Mouse (Mus musculus): Measurements from ENCODE around the gene Arhgap23. TPM values are rescaled to one million over a fixed set of nuclear protein-coding genes. Genes with fewer than 3 reads are reported as not detected.
A peak's percentile ranks its signal among the peaks of the same experiment; 100 is the strongest.

The Arhgap23 gene
- polyA plus RNA-seq, 1 experiment from 2014 or later = 3.1 TPM

DNA sequence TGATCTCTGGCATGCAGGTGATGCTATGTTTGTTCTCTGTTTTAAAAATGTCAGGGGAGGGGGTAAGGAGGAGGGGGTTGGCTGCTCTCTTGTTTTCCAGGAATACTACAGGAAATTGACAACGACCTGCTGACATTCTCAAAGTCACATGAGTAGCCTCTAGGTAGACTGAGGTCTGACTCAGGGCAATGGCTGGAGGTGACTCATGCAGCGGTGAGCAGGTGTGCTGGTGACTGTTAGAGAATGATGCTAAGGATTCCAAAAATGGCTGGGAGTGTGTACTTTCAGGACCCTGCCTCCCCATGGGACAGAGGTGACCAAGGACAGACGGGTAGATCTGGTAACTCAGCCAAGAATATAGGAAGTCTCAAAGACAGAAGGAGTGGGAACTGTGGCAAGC, 92.9 kb downstream of the Arhgap23 start:
- 66% methylated on average over 3 of the region's 3 CpGs for WGBS
- ATAC-seq (replicated peaks; ENCODE audit: insufficient number of reproducible peaks, low FRiP score, low TSS enrichment, low read depth) = no peak

DNA sequence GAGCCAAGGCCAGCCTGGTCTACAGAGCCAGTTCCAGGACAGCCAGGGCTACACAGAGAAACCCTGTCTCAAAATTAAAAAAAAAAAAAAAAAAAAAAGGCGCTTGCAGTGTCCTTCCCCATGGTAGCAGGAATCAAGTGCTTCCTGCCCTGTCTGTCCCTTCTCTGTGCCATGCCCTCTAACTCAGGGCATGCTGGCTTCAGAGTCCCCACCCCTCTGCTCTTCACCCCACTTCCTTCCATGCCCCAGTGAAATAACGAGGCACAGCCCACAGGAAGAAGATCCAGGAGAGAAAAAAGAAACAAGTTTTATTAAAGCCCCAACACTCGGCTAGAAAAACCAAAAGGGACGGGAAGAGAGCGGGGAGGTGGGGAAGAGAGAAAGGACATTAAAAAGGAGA, 93.7 kb downstream of the Arhgap23 start:
- no peak for ATAC-seq (replicated peaks; ENCODE audit: insufficient number of reproducible peaks, low FRiP score, low TSS enrichment, low read depth)
- Histone ChIP-seq H3K9ac (replicated peaks; ENCODE audit: low read length) (no peak overlapping the region), H3K27ac (replicated peaks; ENCODE audit: low read depth, low read length) (no peak overlapping the region), H3K36me3 (replicated peaks; ENCODE audit: control insufficient read depth, insufficient read depth, low read depth, low read length) (no peaks in the 10 kb centered on the region), H3K27me3 (ENCODE audit: control insufficient read depth, insufficient read depth, low read length) (no peaks in the 10 kb centered on the region), H3K4me2 (ENCODE audit: low read depth, low read length) (no peak overlapping the region), H3K4me3 (ENCODE audit: low read depth, low read length) (no peak overlapping the region), H3K9me3 (replicated peaks; ENCODE audit: control insufficient read depth, low read length) (no peaks in the 10 kb centered on the region), H3K4me1 (ENCODE audit: control insufficient read depth, insufficient read depth, low read length) (peaks cover 4% of the 10 kb centered on the region)
- no peak for DNase-seq (ENCODE audit: low spot score)
- WGBS = 50% methylated on average over 5 of the region's 5 CpGs

More for the DNA sequence above, 92.9 kb downstream of the Arhgap23 start:
- no peak overlapping the region for H3K4me2 ChIP-seq (ENCODE audit: low read depth, low read length)
- H3K4me1 ChIP-seq (ENCODE audit: control insufficient read depth, insufficient read depth, low read length) = peaks cover 4% of the 10 kb centered on the region
- no peaks in the 10 kb centered on the region for H3K27me3 ChIP-seq (ENCODE audit: control insufficient read depth, insufficient read depth, low read length)
- no peak overlapping the region for H3K27ac ChIP-seq (replicated peaks; ENCODE audit: low read depth, low read length)
- H3K9ac ChIP-seq (replicated peaks; ENCODE audit: low read length) = no peak overlapping the region
- DNase-seq (ENCODE audit: low spot score) = no peak
- no peak overlapping the region for H3K4me3 ChIP-seq (ENCODE audit: low read depth, low read length)
- no peaks in the 10 kb centered on the region for H3K36me3 ChIP-seq (replicated peaks; ENCODE audit: control insufficient read depth, insufficient read depth, low read depth, low read length)
- H3K9me3 ChIP-seq (replicated peaks; ENCODE audit: control insufficient read depth, low read length) = no peaks in the 10 kb centered on the region

DNA sequence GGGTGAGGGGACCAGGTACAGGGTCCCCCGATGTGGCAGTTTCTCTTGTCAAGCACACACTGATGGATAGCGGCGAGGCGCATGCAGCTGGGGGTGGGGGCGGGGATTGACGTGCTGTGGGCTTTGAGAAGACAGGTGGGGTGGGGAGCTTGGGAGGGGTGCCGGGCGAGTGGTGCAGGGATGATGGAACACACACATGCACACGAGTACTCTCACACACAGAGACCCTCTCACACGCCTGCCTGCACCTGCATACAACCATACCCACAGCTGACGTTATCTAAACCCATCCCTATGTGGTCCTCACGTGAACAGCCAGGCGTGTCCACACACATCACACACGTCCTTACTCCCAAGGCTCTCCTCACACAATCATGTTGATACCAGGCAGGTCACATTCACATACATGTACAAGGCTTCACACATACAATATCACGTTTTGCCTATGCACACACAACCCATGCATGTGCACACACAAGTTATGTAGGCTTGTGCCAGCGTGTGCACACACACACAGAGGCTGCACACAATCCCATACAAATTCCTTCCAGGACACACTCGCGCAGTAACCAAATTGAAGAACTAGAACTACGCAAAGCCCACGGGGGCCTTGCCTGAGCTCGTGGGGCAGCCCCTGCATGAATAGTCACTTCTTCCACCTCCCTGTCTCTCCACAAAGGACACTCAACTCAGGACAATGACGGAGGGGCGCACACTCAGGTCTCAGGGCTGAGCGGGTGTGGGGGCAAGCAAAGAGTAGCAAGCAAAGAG, 94.6 kb downstream of the Arhgap23 start:
- H3K4me2 ChIP-seq (ENCODE audit: low read depth, low read length) = no peak overlapping the region
- H3K27ac ChIP-seq (replicated peaks; ENCODE audit: low read depth, low read length) = no peak overlapping the region
- H3K9ac ChIP-seq (replicated peaks; ENCODE audit: low read length) = no peak overlapping the region
- no peak for ATAC-seq (replicated peaks; ENCODE audit: insufficient number of reproducible peaks, low FRiP score, low TSS enrichment, low read depth)
- WGBS = 68% methylated on average over 24 of the region's 24 CpGs
- no peaks in the 10 kb centered on the region for H3K36me3 ChIP-seq (replicated peaks; ENCODE audit: control insufficient read depth, insufficient read depth, low read depth, low read length)
- no peaks in the 10 kb centered on the region for H3K9me3 ChIP-seq (replicated peaks; ENCODE audit: control insufficient read depth, low read length)
- no peak overlapping the region for H3K4me3 ChIP-seq (ENCODE audit: low read depth, low read length)
- H3K27me3 ChIP-seq (ENCODE audit: control insufficient read depth, insufficient read depth, low read length) = no peaks in the 10 kb centered on the region
- H3K4me1 ChIP-seq (ENCODE audit: control insufficient read depth, insufficient read depth, low read length) = peaks cover 4% of the 10 kb centered on the region
- DNase-seq (ENCODE audit: low spot score) = no peak

DNA sequence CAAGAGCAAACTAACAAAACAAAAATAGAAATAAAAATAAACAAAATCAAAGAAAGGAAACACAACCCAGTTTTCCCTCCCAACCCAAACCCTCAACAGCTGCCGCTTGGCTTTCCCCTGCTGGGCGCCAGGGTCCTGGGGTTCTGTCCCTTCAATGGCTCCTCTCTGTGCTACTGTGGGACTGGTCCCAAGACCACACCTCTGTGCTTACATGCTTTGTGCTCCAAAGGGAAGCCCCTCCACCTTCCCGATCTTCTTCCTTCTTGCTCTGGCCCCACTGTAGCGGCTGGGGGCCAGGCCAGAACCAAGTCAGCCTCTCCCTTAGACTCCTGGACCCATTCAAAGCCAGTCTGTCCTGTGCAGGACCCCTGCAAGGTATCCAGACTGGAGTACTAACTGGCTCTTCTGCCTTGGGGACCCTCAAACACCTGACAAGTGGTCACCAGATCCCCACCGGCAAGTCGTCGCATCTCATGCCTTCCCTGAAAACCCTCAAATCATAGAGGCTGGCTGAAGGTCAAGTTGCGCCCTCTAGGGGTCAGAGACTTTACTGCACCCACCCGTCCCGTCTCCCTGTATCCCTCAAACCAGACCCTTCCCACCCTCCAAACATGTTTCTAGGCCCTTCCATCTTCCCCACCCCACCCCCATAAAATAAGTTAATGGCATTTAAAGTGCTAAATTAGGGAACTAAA, 95.8 kb downstream of the Arhgap23 start:
- Histone ChIP-seq H3K9ac (replicated peaks; ENCODE audit: low read length) (no peak overlapping the region), H3K36me3 (replicated peaks; ENCODE audit: control insufficient read depth, insufficient read depth, low read depth, low read length) (no peaks in the 10 kb centered on the region), H3K4me2 (ENCODE audit: low read depth, low read length) (no peak overlapping the region), H3K4me3 (ENCODE audit: low read depth, low read length) (no peak overlapping the region), H3K9me3 (replicated peaks; ENCODE audit: control insufficient read depth, low read length) (no peaks in the 10 kb centered on the region), H3K27me3 (ENCODE audit: control insufficient read depth, insufficient read depth, low read length) (no peaks in the 10 kb centered on the region), H3K27ac (replicated peaks; ENCODE audit: low read depth, low read length) (no peak overlapping the region), H3K4me1 (ENCODE audit: control insufficient read depth, insufficient read depth, low read length) (peaks cover 4% of the 10 kb centered on the region)
- WGBS = 28% methylated on average over 10 of the region's 10 CpGs
- peak; percentile 79 for DNase-seq (ENCODE audit: low spot score)
- ATAC-seq (replicated peaks; ENCODE audit: insufficient number of reproducible peaks, low FRiP score, low TSS enrichment, low read depth) = no peak

DNA sequence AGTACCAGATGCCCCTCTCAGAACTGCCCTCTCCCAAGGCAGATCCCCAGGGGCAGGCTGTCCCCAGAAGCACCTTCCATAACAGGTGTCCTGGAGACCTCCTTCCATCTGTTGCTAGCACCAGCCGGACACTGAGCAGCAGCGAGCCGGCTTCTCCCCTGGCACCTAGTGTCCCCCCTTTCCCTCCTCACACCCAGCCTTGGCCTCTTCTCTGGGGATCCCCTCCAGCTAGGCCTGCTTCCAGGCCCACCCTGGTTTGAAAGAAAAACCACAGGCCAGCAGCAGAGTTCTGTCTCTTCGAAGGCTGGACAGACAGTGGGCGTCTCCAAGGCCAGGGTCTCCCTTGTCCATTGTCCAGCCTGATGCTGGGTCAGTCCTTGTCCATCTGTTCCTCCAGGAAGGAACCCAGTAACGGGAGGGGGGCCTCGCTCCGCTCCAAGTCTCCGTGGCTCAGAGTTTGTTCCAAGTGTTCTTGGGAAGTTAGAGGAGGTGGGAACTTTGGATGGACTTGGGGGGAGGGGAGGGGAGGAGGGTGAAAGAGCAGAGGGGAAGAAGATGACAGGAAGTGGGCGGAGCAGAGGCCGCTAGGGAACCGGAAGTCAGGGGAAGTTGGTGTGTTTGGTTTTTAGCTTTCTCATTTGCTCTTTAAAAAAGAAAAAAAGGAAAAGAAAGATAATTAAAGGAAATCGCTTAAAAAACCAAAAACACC, 96.5 kb downstream of the Arhgap23 start:
- 46% methylated on average over 13 of the region's 13 CpGs for WGBS
- H3K9me3 ChIP-seq (replicated peaks; ENCODE audit: control insufficient read depth, low read length) = no peaks in the 10 kb centered on the region
- H3K9ac ChIP-seq (replicated peaks; ENCODE audit: low read length) = no peak overlapping the region; the same call in 1 of the 2 replicates
- no peak overlapping the region for H3K4me2 ChIP-seq (ENCODE audit: low read depth, low read length)
- peaks cover 4% of the 10 kb centered on the region for H3K4me1 ChIP-seq (ENCODE audit: control insufficient read depth, insufficient read depth, low read length)
- H3K27ac ChIP-seq (replicated peaks; ENCODE audit: low read depth, low read length) = 0 out of 2 replicates have a peak overlapping the region, but pooled peaks have one; percentile 3
- peak; percentile 46 for DNase-seq (ENCODE audit: low spot score)
- no peaks in the 10 kb centered on the region for H3K36me3 ChIP-seq (replicated peaks; ENCODE audit: control insufficient read depth, insufficient read depth, low read depth, low read length)
- H3K4me3 ChIP-seq (ENCODE audit: low read depth, low read length) = no peak overlapping the region
- ATAC-seq (replicated peaks; ENCODE audit: insufficient number of reproducible peaks, low FRiP score, low TSS enrichment, low read depth) = no peak; the same call in 1 of the 2 replicates
- H3K27me3 ChIP-seq (ENCODE audit: control insufficient read depth, insufficient read depth, low read length) = no peaks in the 10 kb centered on the region

DNA sequence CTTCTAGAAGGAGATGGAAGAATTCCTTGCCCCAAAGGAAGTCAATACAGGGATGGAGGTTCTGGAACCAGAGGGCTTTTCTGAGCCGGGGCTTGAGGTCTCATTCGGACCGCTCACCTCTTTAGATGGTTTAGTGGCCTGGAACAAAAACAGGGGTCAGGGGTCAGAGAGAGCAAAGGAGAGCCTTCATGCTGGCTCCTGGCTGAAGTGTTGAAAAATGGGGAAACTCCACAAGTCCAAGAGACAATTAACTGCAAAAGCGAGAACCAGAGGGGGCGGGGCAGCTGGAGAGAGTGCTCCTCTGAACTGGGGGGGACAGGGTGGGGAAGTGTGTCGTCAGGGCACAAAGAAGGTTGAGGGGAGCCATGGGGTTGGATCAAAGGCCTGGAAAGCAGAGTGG, 97.2 kb downstream of the Arhgap23 start:
- Histone ChIP-seq H3K27me3 (ENCODE audit: control insufficient read depth, insufficient read depth, low read length) (no peaks in the 10 kb centered on the region), H3K9ac (replicated peaks; ENCODE audit: low read length) (no peak overlapping the region), H3K4me3 (ENCODE audit: low read depth, low read length) (no peak overlapping the region), H3K9me3 (replicated peaks; ENCODE audit: control insufficient read depth, low read length) (no peaks in the 10 kb centered on the region), H3K4me2 (ENCODE audit: low read depth, low read length) (no peak overlapping the region), H3K36me3 (replicated peaks; ENCODE audit: control insufficient read depth, insufficient read depth, low read depth, low read length) (no peaks in the 10 kb centered on the region), H3K4me1 (ENCODE audit: control insufficient read depth, insufficient read depth, low read length) (peaks cover 4% of the 10 kb centered on the region), H3K27ac (replicated peaks; ENCODE audit: low read depth, low read length) (no peak overlapping the region)
- DNase-seq (ENCODE audit: low spot score) (no peak), ATAC-seq (replicated peaks; ENCODE audit: insufficient number of reproducible peaks, low FRiP score, low TSS enrichment, low read depth) (no peak)
- WGBS = 52% methylated on average over 6 of the region's 6 CpGs

DNA sequence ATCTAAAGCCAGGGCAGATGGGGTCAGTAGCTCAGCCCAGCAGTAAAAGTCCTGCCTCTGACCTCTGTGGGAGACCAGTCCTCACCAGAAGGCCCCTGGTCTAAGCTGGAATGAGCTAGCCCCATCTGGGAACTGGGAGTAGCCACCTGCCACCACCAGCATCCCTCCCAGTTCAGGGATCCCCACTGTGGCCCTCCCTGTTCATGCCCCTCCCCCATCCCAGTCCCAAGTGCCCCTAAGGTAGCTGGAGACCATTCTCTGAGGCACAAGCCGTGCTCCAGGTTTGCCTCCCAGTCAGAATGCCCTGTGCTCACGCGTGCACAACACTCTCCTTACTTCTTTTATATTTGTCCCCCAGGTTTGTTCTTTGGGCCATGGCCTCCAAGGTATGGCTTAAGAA, 97.7 kb downstream of the Arhgap23 start:
- no peak overlapping the region for H3K4me2 ChIP-seq (ENCODE audit: low read depth, low read length)
- H3K4me3 ChIP-seq (ENCODE audit: low read depth, low read length) = no peak overlapping the region
- H3K27ac ChIP-seq (replicated peaks; ENCODE audit: low read depth, low read length) = no peak overlapping the region
- no peak for DNase-seq (ENCODE audit: low spot score)
- no peaks in the 10 kb centered on the region for H3K9me3 ChIP-seq (replicated peaks; ENCODE audit: control insufficient read depth, low read length)
- peaks cover 4% of the 10 kb centered on the region for H3K4me1 ChIP-seq (ENCODE audit: control insufficient read depth, insufficient read depth, low read length)
- H3K27me3 ChIP-seq (ENCODE audit: control insufficient read depth, insufficient read depth, low read length) = no peaks in the 10 kb centered on the region
- ATAC-seq (replicated peaks; ENCODE audit: insufficient number of reproducible peaks, low FRiP score, low TSS enrichment, low read depth) = no peak
- H3K36me3 ChIP-seq (replicated peaks; ENCODE audit: control insufficient read depth, insufficient read depth, low read depth, low read length) = no peaks in the 10 kb centered on the region
- no peak overlapping the region for H3K9ac ChIP-seq (replicated peaks; ENCODE audit: low read length)
- WGBS = 75% methylated on average over 3 of the region's 3 CpGs

DNA sequence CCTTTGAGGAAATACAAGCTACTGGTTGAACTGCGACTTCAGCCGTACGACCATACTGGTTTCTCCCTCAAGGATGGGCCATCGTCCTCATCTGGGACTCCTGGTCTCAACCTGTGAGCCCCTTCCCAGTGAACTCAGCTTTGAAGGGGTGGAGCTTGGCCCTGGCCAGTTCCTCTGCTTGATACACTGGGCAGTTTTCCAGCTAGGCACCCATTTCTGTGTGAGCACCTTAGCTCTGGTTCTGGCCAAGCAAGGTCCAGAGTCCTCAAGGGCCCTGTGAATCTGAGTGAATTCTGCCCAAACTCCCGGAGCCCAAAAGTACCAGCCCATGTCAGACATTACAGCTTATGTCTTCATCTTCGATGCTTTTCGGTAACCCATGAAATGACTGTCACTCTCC, 105.2 kb downstream of the Arhgap23 start:
- no peak overlapping the region for H3K9ac ChIP-seq (replicated peaks; ENCODE audit: low read length)
- no peaks in the 10 kb centered on the region for H3K9me3 ChIP-seq (replicated peaks; ENCODE audit: control insufficient read depth, low read length)
- H3K27me3 ChIP-seq (ENCODE audit: control insufficient read depth, insufficient read depth, low read length) = no peaks in the 10 kb centered on the region
- H3K4me2 ChIP-seq (ENCODE audit: low read depth, low read length) = no peak overlapping the region
- H3K27ac ChIP-seq (replicated peaks; ENCODE audit: low read depth, low read length) = no peak overlapping the region
- H3K4me3 ChIP-seq (ENCODE audit: low read depth, low read length) = no peak overlapping the region
- no peaks in the 10 kb centered on the region for H3K36me3 ChIP-seq (replicated peaks; ENCODE audit: control insufficient read depth, insufficient read depth, low read depth, low read length)
- peaks cover 7% of the 10 kb centered on the region; the same call in 1 of the 2 replicates for H3K4me1 ChIP-seq (ENCODE audit: control insufficient read depth, insufficient read depth, low read length)
- WGBS = 90% methylated on average over 7 of the region's 7 CpGs
- no peak for ATAC-seq (replicated peaks; ENCODE audit: insufficient number of reproducible peaks, low FRiP score, low TSS enrichment, low read depth)
- no peak for DNase-seq (ENCODE audit: low spot score)

Data from embryonic facial prominence, embryonic 11.5 days (tissue).